Mouse (Mus musculus) embryonic fibroblast, embryonic 13.5 days (primary cell): ENCODE data around the gene Mcm10.

Source experiments
- CTCF ChIP-seq: IDR thresholded peaks from 2 replicates; pipeline ENCODE4 v1.5.1; 2011; ENCODE audit warnings: mild to moderate bottlenecking, control low read depth, low read length, moderate library complexity, borderline replicate concordance; ENCODE audit not compliant: insufficient read depth
- POLR2A ChIP-seq: IDR thresholded peaks from 2 replicates; pipeline ENCODE4 v1.6.1; 2011; ENCODE audit warnings: low read depth, mild to moderate bottlenecking, control low read depth, low read length, moderate library complexity

DNA sequence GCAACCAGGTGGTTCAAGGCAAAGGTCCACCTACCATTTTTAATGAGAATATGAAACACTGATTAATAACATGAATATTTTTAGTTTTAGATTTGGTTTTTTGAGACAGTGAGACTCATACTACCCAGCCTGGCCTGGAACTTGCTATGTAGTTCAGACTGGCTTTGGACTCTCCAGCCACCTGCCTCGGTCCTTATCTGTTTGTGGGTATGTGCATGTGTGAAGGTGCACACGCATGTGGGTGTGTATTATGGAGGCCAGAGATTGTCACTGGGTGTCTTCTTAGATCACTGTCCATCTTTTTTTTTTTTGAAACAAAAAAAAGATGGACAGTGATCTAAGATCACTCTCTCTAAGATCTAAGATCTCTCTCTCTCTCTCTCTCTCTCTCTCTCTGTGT lies 38.0 kb upstream of the Mcm10 start:
- no peak for TF ChIP-seq POLR2A
- TF ChIP-seq CTCF, result no peak
